Mouse (Mus musculus) forebrain, embryonic 16.5 days (tissue): ENCODE results near the gene Mcrip1. TPM values are rescaled to one million over a fixed set of nuclear protein-coding genes. Genes with fewer than 3 reads are reported as not detected.
"Not testable (repeated sequence)": the region's sequence is repeated elsewhere in the genome, so short reads cannot be mapped to it uniquely, and the experiment has no call there.

Experiments
- ATAC-seq: fragments of 200-750 bp; cut with Nextera tagmentation; 2 replicates; pipeline ENCODE4 v1.8.0; 2017; ENCODE audit warnings: mild to moderate bottlenecking, moderate library complexity
- H3K27ac ChIP-seq: fragments of 300-500 bp; sonication (generic); 2 replicates; pipeline ENCODE4 v1.5.1; 2014; ENCODE audit warnings: low read length, control low read depth
- H3K27me3 ChIP-seq: fragments of 300-500 bp; sonication (generic); replicated peaks from 2 replicates; pipeline ENCODE4 v1.6.1; 2014; ENCODE audit warnings: low read length; ENCODE audit not compliant: control insufficient read depth, insufficient read depth
- H3K36me3 ChIP-seq: fragments of 300-500 bp; sonication (generic); 2 replicates; pipeline ENCODE4 v1.6.1; 2014; ENCODE audit not compliant: control insufficient read depth, insufficient read depth
- H3K4me1 ChIP-seq: fragments of 300-500 bp; sonication (generic); replicated peaks from 2 replicates; pipeline ENCODE4 v1.6.1; 2014; ENCODE audit warnings: low read length; ENCODE audit not compliant: control insufficient read depth, insufficient read depth
- H3K4me2 ChIP-seq: fragments of 300-500 bp; sonication (generic); 2 replicates; pipeline ENCODE4 v1.6.1; 2014; ENCODE audit warnings: mild to moderate bottlenecking, low read length, control low read depth
- H3K4me3 ChIP-seq: fragments of 300-500 bp; sonication (generic); replicated peaks from 2 replicates; pipeline ENCODE4 v1.5.1; 2014; ENCODE audit warnings: mild to moderate bottlenecking, low read length, control low read depth
- H3K9ac ChIP-seq: fragments of 300-500 bp; sonication (generic); replicated peaks from 2 replicates; pipeline ENCODE4 v1.6.1; 2014; ENCODE audit warnings: low read depth, low read length, control low read depth
- H3K9me3 ChIP-seq: fragments of 300-500 bp; sonication (generic); 2 replicates; pipeline ENCODE4 v1.6.1; 2016; ENCODE audit warnings: low read length; ENCODE audit not compliant: control insufficient read depth
- WGBS: fragments of 180-500 bp; shearing (Covaris S2); extraction: QIAGEN DNeasy Blood & Tissue Kit; methylation state at CpG from one replicate; pipeline ENCODE4 v1.1.7; 2014; 5-methylcytosine and 5-hydroxymethylcytosine counted together
- polyA plus RNA-seq: library from polyadenylated mRNA; unstranded; fragments of >200 nt; fragmentation: Nextera tagmentation; extraction: Ambion mirVana; gene quantifications from 2 replicates; pipeline ENCODE4 v1.2.1, GENCODE M21; 2015

Mcrip1 gene
- polyA plus RNA-seq, 1 experiment from 2014 or later, result 241 TPM

DNA sequence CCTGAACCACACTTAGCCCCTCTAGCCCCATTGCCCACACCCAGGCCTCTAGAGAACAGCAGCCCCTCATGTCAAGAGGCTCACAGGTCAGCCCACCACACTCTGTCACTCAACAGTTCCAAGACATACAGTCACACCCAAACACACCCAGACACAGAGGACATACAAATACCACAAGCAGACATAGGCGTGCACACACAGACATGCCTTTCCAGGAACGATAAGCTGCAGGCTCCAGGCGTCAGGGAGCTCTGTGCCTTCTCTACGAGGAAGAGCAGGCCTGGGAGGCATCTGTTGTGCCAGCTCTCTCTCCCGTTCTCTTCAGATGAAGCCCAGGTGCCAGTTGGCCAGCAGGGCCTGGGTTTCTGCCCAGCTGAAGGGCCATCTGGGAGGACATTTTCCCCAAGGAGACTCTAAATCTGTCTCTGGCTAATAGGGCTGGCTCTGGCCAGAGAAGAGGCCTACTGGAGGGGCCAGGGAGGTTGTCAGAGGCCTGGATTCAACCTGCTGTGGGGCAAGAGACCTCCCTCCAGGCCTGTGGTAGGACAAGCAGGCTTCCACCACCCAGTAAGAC is 28.5 kb downstream of the Mcrip1 start:
- no peak for ATAC-seq
- Histone ChIP-seq H3K9ac (no peak overlapping the region), H3K27ac (peak overlapping the region; percentile 21; the same call in 1 of the 2 replicates), H3K4me2 (no peak overlapping the region), H3K36me3 (no peaks in the 10 kb centered on the region), H3K4me3 (no peak overlapping the region), H3K9me3 (no peaks in the 10 kb centered on the region), H3K27me3 (no peaks in the 10 kb centered on the region), H3K4me1 (no peaks in the 10 kb centered on the region)
- 69% methylated on average over 5 of the region's 5 CpGs for WGBS

GRCm38 (mm10) chr11:120520498-120520897 is 29.0 kb downstream of the Mcrip1 start:
- no peak overlapping the region for H3K9ac ChIP-seq
- H3K36me3 ChIP-seq, result no peaks in the 10 kb centered on the region
- 79% methylated on average over 9 of the region's 9 CpGs for WGBS
- no peak overlapping the region for H3K4me3 ChIP-seq
- no peak for ATAC-seq
- H3K4me1 ChIP-seq, result no peaks in the 10 kb centered on the region
- H3K27ac ChIP-seq, result no peak overlapping the region
- H3K4me2 ChIP-seq, result no peak overlapping the region
- H3K9me3 ChIP-seq, result no peaks in the 10 kb centered on the region
- no peaks in the 10 kb centered on the region for H3K27me3 ChIP-seq

DNA sequence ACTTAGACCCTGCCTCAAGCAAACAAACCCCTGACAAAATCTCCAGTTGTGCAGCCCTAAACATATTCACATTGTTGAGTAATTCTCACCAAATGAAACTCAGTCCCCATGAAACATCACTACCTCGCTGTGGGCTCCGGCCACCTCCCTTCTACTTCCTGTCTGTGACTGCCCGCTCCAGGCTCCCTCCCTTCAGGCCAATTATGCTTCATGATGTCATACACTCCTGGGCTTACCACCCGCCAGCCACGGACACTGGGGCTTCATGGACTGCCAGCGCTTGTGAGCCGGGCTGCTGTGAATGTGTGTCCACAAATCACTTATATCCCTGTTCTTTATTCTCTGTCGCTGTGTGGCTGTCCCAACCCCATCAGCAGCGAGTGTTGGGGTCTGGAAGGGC is 29.8 kb downstream of the Mcrip1 start:
- Histone ChIP-seq H3K4me2 (no peak overlapping the region), H3K27ac (no peak overlapping the region), H3K36me3 (no peaks in the 10 kb centered on the region), H3K9ac (no peak overlapping the region), H3K4me3 (no peak overlapping the region), H3K4me1 (no peaks in the 10 kb centered on the region), H3K9me3 (no peaks in the 10 kb centered on the region), H3K27me3 (no peaks in the 10 kb centered on the region)
- no peak for ATAC-seq
- 40% methylated on average over 9 of the region's 9 CpGs for WGBS

DNA sequence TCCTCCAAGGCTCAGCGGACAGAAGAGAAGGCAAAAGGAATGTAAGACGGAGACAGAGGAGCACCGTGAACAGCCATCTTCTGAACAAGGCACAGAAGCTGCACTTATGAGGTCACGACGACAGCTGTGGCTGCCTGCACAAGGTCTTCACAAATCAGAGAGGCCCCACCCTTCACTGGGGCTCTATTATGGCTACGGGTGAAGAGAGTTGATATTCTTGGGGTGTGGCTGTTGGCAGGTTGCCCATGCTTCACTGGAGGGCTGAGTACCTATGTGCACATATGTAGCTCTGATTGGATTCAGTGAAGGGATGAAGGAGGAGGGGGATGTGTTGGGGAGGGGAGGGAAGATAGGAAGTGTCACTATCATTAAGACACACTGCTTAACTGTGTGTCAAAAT is 31.0 kb downstream of the Mcrip1 start:
- no peak for ATAC-seq
- no peak overlapping the region for H3K27ac ChIP-seq
- H3K4me3 ChIP-seq, result no peak overlapping the region
- H3K4me1 ChIP-seq, result no peaks in the 10 kb centered on the region
- no peaks in the 10 kb centered on the region for H3K36me3 ChIP-seq
- no peak overlapping the region for H3K9ac ChIP-seq
- H3K4me2 ChIP-seq, result no peak overlapping the region
- no peaks in the 10 kb centered on the region for H3K9me3 ChIP-seq
- no peaks in the 10 kb centered on the region for H3K27me3 ChIP-seq
- 70% methylated on average over 6 of the region's 6 CpGs for WGBS

DNA sequence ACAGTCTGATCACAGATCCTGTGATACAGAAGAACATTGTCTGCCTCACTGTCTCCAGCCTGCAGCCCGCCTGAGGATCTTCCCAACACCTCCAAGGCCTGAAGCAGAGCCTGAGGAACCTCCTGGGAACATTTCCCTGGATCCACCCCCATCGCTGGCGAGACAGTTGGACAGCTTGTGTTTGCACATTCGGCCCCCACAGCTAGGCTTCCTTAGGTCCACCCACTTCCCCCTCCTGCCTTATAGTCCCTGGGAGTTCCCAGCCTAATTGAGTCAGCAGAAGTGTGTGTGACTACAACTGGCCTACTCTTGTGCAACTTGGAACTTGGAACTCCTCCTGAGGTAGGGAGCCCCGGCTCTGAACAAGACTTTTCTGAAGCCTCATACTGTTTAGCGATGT is 31.5 kb downstream of the Mcrip1 start:
- no peak overlapping the region for H3K9ac ChIP-seq
- H3K27me3 ChIP-seq, result no peaks in the 10 kb centered on the region
- H3K4me2 ChIP-seq, result no peak overlapping the region
- H3K27ac ChIP-seq, result no peak overlapping the region
- no peaks in the 10 kb centered on the region for H3K36me3 ChIP-seq
- WGBS, result 72% methylated on average over 6 of the region's 6 CpGs
- H3K4me3 ChIP-seq, result no peak overlapping the region
- H3K4me1 ChIP-seq, result no peaks in the 10 kb centered on the region
- no peaks in the 10 kb centered on the region for H3K9me3 ChIP-seq
- no peak for ATAC-seq

GRCm38 (mm10) chr11:120517147-120517546 is 32.4 kb downstream of the Mcrip1 start:
- 79% methylated on average over 4 of the region's 4 CpGs for WGBS
- no peaks in the 10 kb centered on the region for H3K9me3 ChIP-seq
- no peak for ATAC-seq

DNA sequence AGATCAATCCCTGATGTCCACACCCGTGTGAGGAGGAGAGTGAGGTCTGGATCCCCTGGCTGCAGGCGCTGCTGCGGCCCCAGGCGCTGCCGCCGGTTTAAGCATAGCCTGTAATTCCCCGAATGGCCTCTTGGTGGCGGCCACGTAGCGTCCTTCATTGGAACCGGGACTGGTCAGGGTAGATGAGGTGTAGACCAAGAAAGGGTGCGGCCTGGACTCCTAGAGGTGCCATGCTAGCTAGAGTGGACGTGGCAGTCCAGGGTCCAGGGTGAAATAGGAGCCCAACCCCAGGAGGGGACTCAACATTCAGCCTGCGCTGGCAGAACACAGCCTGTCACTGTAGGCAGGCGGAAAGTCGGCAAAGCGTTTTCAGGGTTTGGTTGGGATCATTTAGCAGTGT is 33.9 kb downstream of the Mcrip1 start:
- no peak overlapping the region for H3K4me3 ChIP-seq
- no peaks in the 10 kb centered on the region for H3K9me3 ChIP-seq
- ATAC-seq, result peak; percentile 49; the same call in 1 of the 2 replicates
- 16% methylated on average over 17 of the region's 17 CpGs for WGBS
- H3K9ac ChIP-seq, result no peak overlapping the region
- no peak overlapping the region for H3K4me2 ChIP-seq
- H3K27ac ChIP-seq, result no peak overlapping the region
- H3K36me3 ChIP-seq, result no peaks in the 10 kb centered on the region
- peaks cover 2% of the 10 kb centered on the region; the same call in 1 of the 2 replicates for H3K4me1 ChIP-seq
- no peaks in the 10 kb centered on the region for H3K27me3 ChIP-seq

More at GRCm38 (mm10) chr11:120517147-120517546, 32.4 kb downstream of the Mcrip1 start:
- Histone ChIP-seq H3K4me2 (no peak overlapping the region), H3K27ac (no peak overlapping the region), H3K36me3 (no peaks in the 10 kb centered on the region), H3K9ac (no peak overlapping the region), H3K4me1 (no peaks in the 10 kb centered on the region), H3K27me3 (no peaks in the 10 kb centered on the region), H3K4me3 (no peak overlapping the region)

DNA sequence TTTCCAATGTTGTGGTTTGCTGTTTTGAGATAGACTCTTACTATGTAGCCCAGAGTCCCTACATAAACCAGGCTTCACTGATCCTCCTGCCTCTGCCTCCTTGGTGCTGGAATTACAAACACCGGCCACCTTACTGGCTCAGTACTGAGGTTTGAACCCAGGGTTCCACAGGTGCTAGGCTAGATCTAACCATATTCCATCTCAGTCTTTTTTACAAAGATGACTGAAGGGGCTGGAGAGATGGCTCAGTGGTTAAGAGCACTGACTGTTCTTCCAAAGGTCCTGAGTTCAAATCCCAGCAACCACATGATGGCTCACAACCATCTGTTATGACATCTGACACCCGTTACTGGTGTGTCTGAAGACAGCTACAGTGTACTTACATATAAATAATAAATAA is 35.3 kb downstream of the Mcrip1 start:
- not testable (repeated sequence) for H3K36me3 ChIP-seq, ATAC-seq, H3K4me3 ChIP-seq, H3K27me3 ChIP-seq, H3K4me1 ChIP-seq, H3K27ac ChIP-seq, H3K9me3 ChIP-seq, H3K9ac ChIP-seq, H3K4me2 ChIP-seq
- 90% methylated on average over 2 of the region's 2 CpGs for WGBS

DNA sequence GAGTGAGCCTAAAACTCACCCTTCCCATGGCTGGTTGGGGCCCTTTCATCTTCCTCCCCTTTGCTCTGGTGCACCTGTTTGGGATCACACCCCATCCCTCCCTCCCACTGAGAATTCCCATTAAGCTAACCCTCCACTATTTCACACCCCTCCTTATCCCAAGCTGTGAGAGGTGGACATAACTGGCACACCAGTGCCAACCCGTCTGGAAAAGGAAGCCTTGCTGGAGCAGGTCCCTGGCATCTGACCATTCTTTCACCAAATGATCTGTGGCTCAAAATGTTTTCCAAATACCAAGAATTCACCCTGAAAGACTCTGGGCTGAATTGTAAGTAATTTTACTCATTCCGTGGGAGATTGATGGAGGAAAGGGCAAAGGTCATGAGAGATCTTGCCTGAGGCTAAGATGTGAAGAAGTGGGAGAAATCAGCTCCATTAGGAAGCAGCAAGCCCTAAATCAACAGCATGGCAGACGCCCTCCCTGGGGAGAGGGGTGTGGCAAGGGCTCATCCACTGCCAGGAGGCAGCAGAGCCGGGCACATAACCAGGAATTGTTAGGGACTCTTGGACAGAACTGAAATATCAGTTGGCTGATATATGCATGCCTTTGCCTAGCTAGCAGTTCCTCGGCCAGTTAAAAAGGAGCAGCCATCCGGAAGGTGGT is 36.6 kb downstream of the Mcrip1 start:
- no peak overlapping the region for H3K4me3 ChIP-seq
- no peak overlapping the region for H3K27ac ChIP-seq
- no peaks in the 10 kb centered on the region for H3K36me3 ChIP-seq
- H3K9me3 ChIP-seq, result no peaks in the 10 kb centered on the region
- ATAC-seq, result no peak
- 47% methylated on average over 6 of the region's 6 CpGs for WGBS
- H3K4me2 ChIP-seq, result no peak overlapping the region
- H3K4me1 ChIP-seq, result peaks cover 2% of the 10 kb centered on the region; the same call in 1 of the 2 replicates
- H3K27me3 ChIP-seq, result no peaks in the 10 kb centered on the region
- H3K9ac ChIP-seq, result no peak overlapping the region
